10 mouse cellular contexts compared by ENCODE assay signal in the genomic region with DNA sequence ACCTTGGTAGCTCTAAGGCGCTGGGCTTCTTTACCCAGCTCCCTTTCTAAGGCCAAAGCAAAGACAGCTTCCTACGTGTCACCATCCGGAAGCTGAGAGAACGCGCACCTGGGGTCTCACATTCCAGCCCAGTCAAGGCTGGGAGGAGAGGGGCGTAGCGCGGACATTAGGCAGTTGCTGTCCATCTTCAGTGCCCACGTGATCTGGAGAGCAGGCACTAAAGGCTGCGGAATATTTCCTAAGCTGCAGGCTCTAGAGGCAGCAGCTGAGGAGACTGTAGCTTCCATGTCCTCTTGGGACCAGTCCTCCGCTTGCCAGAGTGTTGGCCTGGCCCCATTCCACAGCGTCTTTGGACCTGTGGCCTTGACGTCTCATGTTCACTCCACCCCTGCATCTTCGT. TPM values are rescaled to one million over a fixed set of nuclear protein-coding genes. Genes with fewer than 3 reads are reported as not detected.
DNase-seq lines count a peak whose midpoint lies in the region; ATAC-seq and TF ChIP-seq lines count a peak whose summit lies in the region.
"Had no signal": no experiment of that assay in that cellular context is flagged by ENCODE, and none has a peak within 500 bp of the region (broad histone marks: within the 10 kb centered on the region; RNA-seq: fewer than 3 reads in every experiment).

No protein-coding gene starts in this region.

- no peak overlapping the region for H3K9ac ChIP-seq in kidney, embryonic 16.5 days (replicated peaks; ENCODE audit: low read length)
- peak overlapping the region; percentile 83 for H3K9ac ChIP-seq in heart, embryonic 13.5 days
- H3K9ac ChIP-seq in limb, embryonic 14.5 days (ENCODE audit: low read depth, low read length, severe bottlenecking), result no peak overlapping the region
- no peak overlapping the region for H3K9ac ChIP-seq in intestine, embryonic 15.5 days
- H3K9ac ChIP-seq in kidney, embryonic 14.5 days (ENCODE audit: low read depth, low read length), result no peak overlapping the region

- H3K4me2 ChIP-seq in kidney, embryonic 16.5 days (replicated peaks; ENCODE audit: low read depth, low read length), result no peak overlapping the region
- H3K4me2 ChIP-seq in heart, embryonic 13.5 days, result peak overlapping the region; percentile 82
- no peak overlapping the region for H3K4me2 ChIP-seq in limb, embryonic 14.5 days (replicated peaks; ENCODE audit: low read depth, low read length, severe bottlenecking)
- no peak overlapping the region; the same call in 1 of the 2 replicates for H3K4me2 ChIP-seq in intestine, embryonic 15.5 days (replicated peaks)
- no peak overlapping the region for H3K4me2 ChIP-seq in kidney, embryonic 14.5 days (replicated peaks; ENCODE audit: low read depth, low read length)

- no peak for DNase-seq in kidney, adult 2 months
- peak; percentile 58 for DNase-seq in brain, embryonic 14.5 days (ENCODE audit: low read depth)
- no peak for DNase-seq in limb, embryonic 14.5 days (ENCODE audit: low spot score)
- DNase-seq: kidney, postnatal 36 days had no signal

- no peak for TF ChIP-seq POLR2A in kidney, adult 2 months (IDR thresholded peaks at IDR 0.05; ENCODE audit: low read depth, low read length)
- TF ChIP-seq POLR2A in brain, embryonic 14.5 days (IDR thresholded peaks at IDR 0.05; ENCODE audit: borderline replicate concordance, extremely low read depth, insufficient read depth, insufficient read length, poor library complexity, severe bottlenecking), result no peak
- TF ChIP-seq POLR2A in limb, embryonic 14.5 days (IDR thresholded peaks at IDR 0.05; ENCODE audit: borderline replicate concordance, extremely low read depth, insufficient read depth, insufficient read length), result no peak

- TF ChIP-seq CTCF in kidney, adult 2 months (conservative IDR thresholded peaks at IDR 0.05; ENCODE audit: insufficient read depth, insufficient read length, low read depth, low read length), result no peak
- no peak for TF ChIP-seq CTCF in brain, embryonic 14.5 days (IDR thresholded peaks at IDR 0.05; ENCODE audit: borderline replicate concordance, extremely low read depth, insufficient read depth, insufficient read length)

- H3K4me3 ChIP-seq in kidney, embryonic 16.5 days (ENCODE audit: low read length), result peak overlapping the region; percentile 5; the same call in 1 of the 2 replicates
- H3K4me3 ChIP-seq in kidney, adult 2 months (ENCODE audit: insufficient read depth, low read depth, low read length), result no peak overlapping the region
- H3K4me3 ChIP-seq in heart, embryonic 13.5 days, result peak overlapping the region; percentile 55
- 0 out of 2 replicates have a peak overlapping the region, but pooled peaks have one; percentile 11 for H3K4me3 ChIP-seq in limb, embryonic 14.5 days (replicated peaks; ENCODE audit: low read length)
- H3K4me3 ChIP-seq in intestine, embryonic 15.5 days (replicated peaks), result no peak overlapping the region
- no peak overlapping the region for H3K4me3 ChIP-seq in kidney, embryonic 14.5 days (ENCODE audit: low read length)

- WGBS in kidney, embryonic 16.5 days, result 0% methylated on average over 14 of the region's 14 CpGs
- 3% methylated on average over 14 of the region's 14 CpGs for WGBS in kidney, adult 2 months
- under 1% methylated on average over 14 of the region's 14 CpGs for WGBS in heart, embryonic 13.5 days
- WGBS in limb, embryonic 14.5 days, result 0% methylated on average over 14 of the region's 14 CpGs
- WGBS in intestine, embryonic 15.5 days, result 2% methylated on average over 14 of the region's 14 CpGs
- 0% methylated on average over 14 of the region's 14 CpGs for WGBS in kidney, embryonic 14.5 days

- peaks cover 12% of the 10 kb centered on the region for H3K4me1 ChIP-seq in kidney, embryonic 16.5 days (ENCODE audit: insufficient read depth, low read length)
- H3K4me1 ChIP-seq in kidney, adult 2 months (ENCODE audit: control insufficient read depth, insufficient read depth, low read length), result no peaks in the 10 kb centered on the region
- peaks cover 72% of the 10 kb centered on the region for H3K4me1 ChIP-seq in heart, embryonic 13.5 days
- peaks cover 13% of the 10 kb centered on the region for H3K4me1 ChIP-seq in limb, embryonic 14.5 days (ENCODE audit: control insufficient read depth, insufficient read depth, low read length)
- H3K4me1 ChIP-seq in intestine, embryonic 15.5 days (replicated peaks), result peaks cover 26% of the 10 kb centered on the region
- no peaks in the 10 kb centered on the region for H3K4me1 ChIP-seq in kidney, embryonic 14.5 days (ENCODE audit: control insufficient read depth, insufficient read depth, low read length)

- H3K27ac ChIP-seq in kidney, embryonic 16.5 days (ENCODE audit: low read length), result no peak overlapping the region
- H3K27ac ChIP-seq in kidney, adult 2 months (ENCODE audit: insufficient read depth, low read depth, low read length), result no peak overlapping the region
- peak overlapping the region; percentile 88 for H3K27ac ChIP-seq in heart, embryonic 13.5 days (replicated peaks)
- H3K27ac ChIP-seq in limb, embryonic 14.5 days (replicated peaks; ENCODE audit: low read depth, low read length), result no peak overlapping the region
- H3K27ac ChIP-seq in intestine, embryonic 15.5 days, result no peak overlapping the region
- no peak overlapping the region for H3K27ac ChIP-seq in kidney, embryonic 14.5 days (ENCODE audit: low read depth, low read length)

- no peak for ATAC-seq in kidney, embryonic 16.5 days (ENCODE audit: low FRiP score, low TSS enrichment)
- ATAC-seq in heart, embryonic 13.5 days (ENCODE audit: extremely low read depth, insufficient number of reproducible peaks, low FRiP score, low TSS enrichment), result no peak
- no peak for ATAC-seq in limb, embryonic 14.5 days (ENCODE audit: low FRiP score, low read depth)
- ATAC-seq in intestine, embryonic 15.5 days, result no peak
- ATAC-seq in kidney, embryonic 14.5 days (ENCODE audit: low FRiP score, low TSS enrichment), result no peak
- ATAC-seq in activated CD4-positive, CD25-positive, alpha-beta regulatory T cell, adult 4 months, result no peak

- H3K36me3 ChIP-seq in kidney, embryonic 16.5 days (ENCODE audit: insufficient read depth, low read length), result no peaks in the 10 kb centered on the region
- H3K36me3 ChIP-seq in kidney, adult 2 months (ENCODE audit: control insufficient read depth, insufficient read depth, low read length), result no peaks in the 10 kb centered on the region
- H3K36me3 ChIP-seq in heart, embryonic 13.5 days, result no peaks in the 10 kb centered on the region
- H3K36me3 ChIP-seq in limb, embryonic 14.5 days (ENCODE audit: control insufficient read depth, insufficient read depth, low read length), result no peaks in the 10 kb centered on the region
- H3K36me3 ChIP-seq in intestine, embryonic 15.5 days, result no peaks in the 10 kb centered on the region
- H3K36me3 ChIP-seq in kidney, embryonic 14.5 days (ENCODE audit: control insufficient read depth, insufficient read depth, low read length), result no peaks in the 10 kb centered on the region

- peaks cover 97% of the 10 kb centered on the region for H3K27me3 ChIP-seq in kidney, embryonic 16.5 days (ENCODE audit: insufficient read depth, low read length)
- peaks cover 5% of the 10 kb centered on the region for H3K27me3 ChIP-seq in kidney, adult 2 months (replicated peaks; ENCODE audit: control insufficient read depth, insufficient read depth, low read length)
- H3K27me3 ChIP-seq in heart, embryonic 13.5 days (replicated peaks), result peaks cover 6% of the 10 kb centered on the region; the same call in 1 of the 2 replicates
- H3K27me3 ChIP-seq in limb, embryonic 14.5 days (ENCODE audit: control insufficient read depth, insufficient read depth, low read length), result peaks cover 97% of the 10 kb centered on the region
- H3K27me3 ChIP-seq in intestine, embryonic 15.5 days (replicated peaks), result peaks cover 91% of the 10 kb centered on the region
- peaks cover 97% of the 10 kb centered on the region for H3K27me3 ChIP-seq in kidney, embryonic 14.5 days (ENCODE audit: control insufficient read depth, insufficient read depth, low read length)

- H3K9me3 ChIP-seq in kidney, embryonic 16.5 days (ENCODE audit: low read length), result no peaks in the 10 kb centered on the region
- H3K9me3 ChIP-seq in heart, embryonic 13.5 days, result no peaks in the 10 kb centered on the region
- H3K9me3 ChIP-seq in limb, embryonic 14.5 days (ENCODE audit: control insufficient read depth, low read length), result 0 out of 2 replicates have a peak, but pooled peaks cover 3% of the 10 kb centered on the region
- H3K9me3 ChIP-seq in intestine, embryonic 15.5 days, result no peaks in the 10 kb centered on the region
- no peaks in the 10 kb centered on the region for H3K9me3 ChIP-seq in kidney, embryonic 14.5 days (ENCODE audit: control insufficient read depth, low read length)

RNA-seq across cellular contexts. Expression of gene Tbx20, which starts 3.9 kb away (rescaled TPM):
- 0.14 and 0.19 TPM in 2 replicates for polyA plus RNA-seq in kidney, embryonic 16.5 days (2015; fragmentation: Nextera tagmentation; extraction: Ambion mirVana)
- polyA plus RNA-seq in kidney, adult 2 months (2012; rRNA removed), result 0.04 and 0.13 TPM in 2 replicates
- 0.25 and 1.4 TPM in 2 replicates for polyA plus RNA-seq in brain, embryonic 14.5 days (2012; rRNA removed)
- 68.8 and 69.5 TPM in 2 replicates for polyA plus RNA-seq in heart, embryonic 13.5 days (2015; fragmentation: Nextera tagmentation; extraction: Ambion mirVana)
- polyA plus RNA-seq in limb, embryonic 14.5 days (2012; rRNA removed), result 0.03 and 0.24 TPM in 2 replicates
- polyA plus RNA-seq in limb, embryonic 14.5 days (2014; fragmentation: Nextera tagmentation; extraction: Ambion mirVana), result 0.03 TPM in 1 of 2 replicates, not detected in the other
- polyA plus RNA-seq in intestine, embryonic 15.5 days (2015; fragmentation: Nextera tagmentation; extraction: Ambion mirVana), result 0.35 and 0.45 TPM in 2 replicates
- polyA plus RNA-seq in kidney, embryonic 14.5 days (2014; fragmentation: Nextera tagmentation; extraction: Ambion mirVana), result not detected in 2 replicates
- polyA plus RNA-seq in activated CD4-positive, CD25-positive, alpha-beta regulatory T cell, adult 4 months (2017; shearing (Covaris generic)), result under 1 TPM in 1 of 2 experiments, not detected in 1; 0.57 TPM
- polyA plus RNA-seq: cortical plate, adult 2 months had no signal

Comparison
In these comparisons a context has a peak if more than half of its experiments do, and no peak if none do; other contexts are left out.
1. H3K4me3 ChIP-seq: peak in kidney, embryonic 16.5 days (single experiment), heart, embryonic 13.5 days (single experiment) and limb, embryonic 14.5 days (single experiment); none in kidney, adult 2 months (single experiment), intestine, embryonic 15.5 days (single experiment) and kidney, embryonic 14.5 days (single experiment).
2. RNA of gene Tbx20, which starts 3.9 kb away (polyA plus RNA-seq): 68.8 to 69.5 TPM in heart, embryonic 13.5 days; 0.25 to 1.4 TPM in brain, embryonic 14.5 days, 0.57 TPM in activated CD4-positive, CD25-positive, alpha-beta regulatory T cell, adult 4 months, 0.35 to 0.45 TPM in intestine, embryonic 15.5 days, 0.03 to 0.24 TPM in limb, embryonic 14.5 days, 0.14 to 0.19 TPM in kidney, embryonic 16.5 days, 0.04 to 0.13 TPM in kidney, adult 2 months and not detected in kidney, embryonic 14.5 days; every median in the first group is over 10 times any median in the second.